Mouse (Mus musculus): ENCODE data around the gene Frem2. TPM values are rescaled to one million over a fixed set of nuclear protein-coding genes. Genes with fewer than 3 reads are reported as not detected.

The Frem2 gene
- polyA plus RNA-seq, 1 experiment from 2014 or later, result 20.4 TPM

DNA sequence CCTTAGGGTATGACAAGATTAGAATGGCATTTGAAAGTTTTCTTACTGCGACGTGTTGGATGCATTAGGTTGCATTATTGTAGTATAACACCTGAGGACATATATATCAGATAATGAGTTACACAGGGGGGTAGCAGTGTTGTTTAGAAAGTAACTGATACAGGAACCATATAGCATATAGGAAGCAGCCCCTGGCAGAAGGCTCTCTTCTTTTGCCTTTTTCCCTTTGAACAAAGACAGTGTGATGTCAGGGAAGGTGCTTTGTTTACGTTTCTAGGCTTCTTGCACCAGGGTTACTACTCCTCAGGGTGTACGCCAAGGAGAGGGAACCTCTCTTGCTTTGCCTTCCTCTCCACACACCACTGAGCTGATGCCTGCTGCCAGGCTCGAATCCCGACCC lies 168.8 kb downstream of the Frem2 start, which contains the start of gene Stoml3:
Stoml3 (plus strand) TSS at position 301 of the 400 bp plus-strand sequence.
- WGBS, result 60% methylated on average over 6 of the region's 6 CpGs
- H3K4me2 ChIP-seq, result no peak within 1 kb of the TSS

DNA sequence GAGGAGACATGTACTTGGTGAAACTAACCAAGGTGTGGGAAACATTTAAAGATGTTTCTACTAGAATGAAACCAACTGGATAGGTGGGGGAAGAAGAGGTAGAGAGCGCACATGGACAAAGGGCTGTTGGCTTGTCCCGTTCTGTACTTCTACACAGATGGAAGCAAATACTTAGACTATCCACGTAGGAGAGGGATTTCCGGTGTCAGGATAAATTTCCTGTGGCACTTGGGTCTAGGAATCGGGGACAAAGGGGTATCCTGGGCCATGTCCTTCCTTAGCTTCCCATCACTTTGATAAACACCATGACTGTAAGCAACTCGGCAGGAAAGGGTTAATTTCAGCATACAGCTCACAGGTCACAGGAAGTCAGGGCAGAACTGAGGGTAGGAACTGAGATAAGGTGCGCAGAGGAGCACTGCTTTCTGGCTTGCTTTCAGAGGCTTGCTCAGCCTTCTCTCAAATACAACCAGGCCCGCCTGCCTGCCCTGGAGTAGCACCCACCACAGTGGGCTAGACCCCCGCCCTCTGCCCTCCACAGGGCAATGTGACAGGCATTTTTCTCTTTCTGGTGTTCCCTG lies 170.1 kb downstream of the Frem2 start:
- WGBS, result 43% methylated on average over 9 of the region's 9 CpGs
- ATAC-seq (ENCODE audit: insufficient read depth) (no peak), DNase-seq (peak; percentile 31)
- Histone ChIP-seq H3K9ac (no peak overlapping the region), H3K27ac (ENCODE audit: low read depth) (no peak overlapping the region), H3K27me3 (ENCODE audit: insufficient read depth, low read length) (no peaks in the 10 kb centered on the region), H3K9me3 (ENCODE audit: low read depth, low read length) (no peaks in the 10 kb centered on the region), H3K4me2 (no peak overlapping the region), H3K4me3 (ENCODE audit: low read depth, low read length) (no peak overlapping the region), H3K4me1 (ENCODE audit: insufficient read depth) (peaks cover 3% of the 10 kb centered on the region; the same call in 1 of the 2 replicates), H3K36me3 (ENCODE audit: insufficient read depth) (peaks cover 7% of the 10 kb centered on the region)
- TF ChIP-seq CTCF (IDR thresholded peaks at IDR 0.05; ENCODE audit: low read depth), result no peak

More for the DNA sequence above, 168.8 kb downstream of the Frem2 start, which contains the start of gene Stoml3:
- Histone ChIP-seq H3K36me3 (ENCODE audit: insufficient read depth) (no peaks in the 10 kb centered on the region), H3K4me3 (ENCODE audit: low read depth, low read length) (no peak within 1 kb of the TSS), H3K4me1 (ENCODE audit: insufficient read depth) (peaks cover 3% of the 10 kb centered on the region; the same call in 1 of the 2 replicates), H3K27ac (ENCODE audit: low read depth) (no peak within 1 kb of the TSS), H3K9me3 (ENCODE audit: low read depth, low read length) (no peaks in the 10 kb centered on the region), H3K27me3 (ENCODE audit: insufficient read depth, low read length) (no peaks in the 10 kb centered on the region), H3K9ac (no peak within 1 kb of the TSS)
- no peak for TF ChIP-seq CTCF (IDR thresholded peaks at IDR 0.05; ENCODE audit: low read depth)
- ATAC-seq (ENCODE audit: insufficient read depth) (no peak), DNase-seq (no peak)

GRCm38 (mm10) chr3:53486561-53486960 lies 170.6 kb downstream of the Frem2 start:
- H3K27ac ChIP-seq (ENCODE audit: low read depth), result no peak overlapping the region
- DNase-seq (no peak), ATAC-seq (ENCODE audit: insufficient read depth) (no peak)
- H3K27me3 ChIP-seq (ENCODE audit: insufficient read depth, low read length), result no peaks in the 10 kb centered on the region
- TF ChIP-seq CTCF (IDR thresholded peaks at IDR 0.05; ENCODE audit: low read depth), result no peak
- peaks cover 12% of the 10 kb centered on the region for H3K36me3 ChIP-seq (ENCODE audit: insufficient read depth)
- no peak overlapping the region for H3K4me2 ChIP-seq
- no peak overlapping the region for H3K4me3 ChIP-seq (ENCODE audit: low read depth, low read length)
- 67% methylated on average over 10 of the region's 10 CpGs for WGBS
- H3K9me3 ChIP-seq (ENCODE audit: low read depth, low read length), result no peaks in the 10 kb centered on the region
- H3K4me1 ChIP-seq (ENCODE audit: insufficient read depth), result peaks cover 3% of the 10 kb centered on the region; the same call in 1 of the 2 replicates
- H3K9ac ChIP-seq, result no peak overlapping the region

DNA sequence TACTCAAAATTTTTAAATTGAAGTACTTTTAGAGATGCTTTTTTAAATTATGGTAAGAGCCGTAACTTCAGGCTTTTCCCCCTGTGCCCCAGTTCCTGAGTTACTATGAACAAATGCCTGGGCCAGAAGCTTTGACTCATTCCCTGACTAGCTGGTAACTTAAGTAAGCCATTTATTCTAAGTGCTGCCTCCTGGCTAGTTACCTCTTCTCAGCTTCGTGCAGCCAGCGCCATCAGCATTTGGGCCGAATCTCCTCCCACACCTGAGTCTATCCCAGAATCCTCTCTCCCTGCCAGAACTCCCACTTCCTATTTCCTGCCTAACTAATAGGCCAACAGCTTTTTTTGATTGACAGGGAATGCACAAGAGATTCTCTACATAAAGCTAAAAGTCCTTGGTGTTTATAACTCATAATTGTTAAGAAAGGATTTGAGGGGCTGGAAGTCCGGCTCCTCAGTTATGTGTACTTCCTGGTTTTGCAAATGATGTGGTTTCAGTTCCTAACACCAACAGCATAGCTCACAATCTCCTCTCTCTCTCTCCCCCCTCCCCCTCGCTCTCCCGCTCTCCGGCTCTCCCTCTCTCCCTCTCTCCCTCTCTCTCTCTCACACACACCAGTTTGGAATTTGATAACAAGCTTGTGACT lies 173.6 kb downstream of the Frem2 start:
- Histone ChIP-seq H3K4me1 (ENCODE audit: insufficient read depth) (peaks cover 3% of the 10 kb centered on the region; the same call in 1 of the 2 replicates), H3K27me3 (ENCODE audit: insufficient read depth, low read length) (no peaks in the 10 kb centered on the region), H3K4me3 (ENCODE audit: low read depth, low read length) (no peak overlapping the region), H3K36me3 (ENCODE audit: insufficient read depth) (peaks cover 37% of the 10 kb centered on the region), H3K9ac (no peak overlapping the region), H3K4me2 (no peak overlapping the region), H3K27ac (ENCODE audit: low read depth) (no peak overlapping the region), H3K9me3 (ENCODE audit: low read depth, low read length) (no peaks in the 10 kb centered on the region)
- TF ChIP-seq CTCF (IDR thresholded peaks at IDR 0.05; ENCODE audit: low read depth), result no peak
- no peak for ATAC-seq (ENCODE audit: insufficient read depth)
- no peak for DNase-seq
- WGBS, result 76% methylated on average over 8 of the region's 8 CpGs

GRCm38 (mm10) chr3:53478419-53479046 lies 178.6 kb downstream of the Frem2 start:
- Histone ChIP-seq H3K4me2 (no peak overlapping the region), H3K9me3 (ENCODE audit: low read depth, low read length) (no peaks in the 10 kb centered on the region), H3K27me3 (ENCODE audit: insufficient read depth, low read length) (no peaks in the 10 kb centered on the region), H3K27ac (ENCODE audit: low read depth) (no peak overlapping the region), H3K4me1 (ENCODE audit: insufficient read depth) (no peaks in the 10 kb centered on the region), H3K9ac (no peak overlapping the region), H3K36me3 (ENCODE audit: insufficient read depth) (peaks cover 86% of the 10 kb centered on the region), H3K4me3 (ENCODE audit: low read depth, low read length) (no peak overlapping the region)
- DNase-seq, result no peak
- ATAC-seq (ENCODE audit: insufficient read depth), result no peak
- WGBS, result 93% methylated on average over 30 of the region's 30 CpGs
- no peak for TF ChIP-seq CTCF (IDR thresholded peaks at IDR 0.05; ENCODE audit: low read depth)

DNA sequence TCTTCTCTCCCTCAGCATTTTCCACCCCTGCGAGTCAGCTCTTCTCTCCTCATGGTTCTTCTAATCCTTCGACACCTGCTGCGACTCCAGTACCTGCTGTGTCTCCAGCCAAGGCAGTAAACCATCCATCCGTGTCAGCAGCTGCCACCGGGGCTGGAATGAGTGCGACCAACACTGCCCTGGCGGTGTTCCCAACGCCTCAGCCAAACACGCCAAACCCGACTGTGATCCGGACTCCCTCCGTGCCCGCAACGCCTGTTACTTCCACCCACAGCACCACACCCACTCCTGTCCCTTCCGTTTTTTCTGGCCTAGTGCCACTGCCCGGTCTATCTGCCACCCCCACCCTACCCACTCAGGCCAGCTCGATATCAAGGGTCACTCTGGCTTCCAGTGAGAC lies 179.7 kb downstream of the Frem2 start:
- 78% methylated on average over 17 of the region's 17 CpGs for WGBS
- Histone ChIP-seq H3K9ac (no peak overlapping the region), H3K27me3 (ENCODE audit: insufficient read depth, low read length) (no peaks in the 10 kb centered on the region), H3K4me2 (no peak overlapping the region), H3K27ac (ENCODE audit: low read depth) (no peak overlapping the region), H3K9me3 (ENCODE audit: low read depth, low read length) (no peaks in the 10 kb centered on the region), H3K36me3 (ENCODE audit: insufficient read depth) (peaks cover 93% of the 10 kb centered on the region), H3K4me3 (ENCODE audit: low read depth, low read length) (no peak overlapping the region), H3K4me1 (ENCODE audit: insufficient read depth) (no peaks in the 10 kb centered on the region)
- TF ChIP-seq CTCF (IDR thresholded peaks at IDR 0.05; ENCODE audit: low read depth), result no peak
- DNase-seq (no peak), ATAC-seq (ENCODE audit: insufficient read depth) (no peak)

- DNase-seq (peak; percentile 70), ATAC-seq (ENCODE audit: insufficient read depth) (peak; percentile 38; the same call in 1 of the 2 replicates)
- H3K27ac ChIP-seq (ENCODE audit: low read depth), result no peak overlapping the region
- H3K4me1 ChIP-seq (ENCODE audit: insufficient read depth), result no peaks in the 10 kb centered on the region
- no peaks in the 10 kb centered on the region for H3K9me3 ChIP-seq (ENCODE audit: low read depth, low read length)
- TF ChIP-seq CTCF (IDR thresholded peaks at IDR 0.05; ENCODE audit: low read depth), result peak; percentile 66
- no peaks in the 10 kb centered on the region for H3K27me3 ChIP-seq (ENCODE audit: insufficient read depth, low read length)
- peaks cover 94% of the 10 kb centered on the region for H3K36me3 ChIP-seq (ENCODE audit: insufficient read depth)
- H3K4me3 ChIP-seq (ENCODE audit: low read depth, low read length), result no peak overlapping the region
- WGBS, result 53% methylated on average over 6 of the region's 6 CpGs
- H3K9ac ChIP-seq, result no peak overlapping the region
- H3K4me2 ChIP-seq, result no peak overlapping the region
Observed at GRCm38 (mm10) chr3:53475889-53476288, 181.3 kb downstream of the Frem2 start.
